Mouse (Mus musculus) kidney, embryonic 14.5 days (tissue): ENCODE results near the gene Gm20517. TPM values are rescaled to one million over a fixed set of nuclear protein-coding genes. Genes with fewer than 3 reads are reported as not detected.
"Not testable (repeated sequence)": the region's sequence is repeated elsewhere in the genome, so short reads cannot be mapped to it uniquely, and the experiment has no call there.

Experiments used
- ATAC-seq: fragments of 200-750 bp; cut with Nextera tagmentation; 2 replicates; pipeline ENCODE4 v1.8.0; 2017; ENCODE audit warnings: moderate number of reproducible peaks, mild to moderate bottlenecking, moderate TSS enrichment, moderate library complexity; ENCODE audit not compliant: low FRiP score, low TSS enrichment
- H3K27ac ChIP-seq: fragments of 300-500 bp; sonication (generic); 2 replicates; pipeline ENCODE4 v1.5.1; 2014; ENCODE audit warnings: low read depth, mild to moderate bottlenecking, low read length, moderate library complexity, mixed read lengths
- H3K27me3 ChIP-seq: fragments of 300-500 bp; sonication (generic); 2 replicates; pipeline ENCODE4 v1.6.1; 2014; ENCODE audit warnings: mild to moderate bottlenecking, low read length; ENCODE audit not compliant: control insufficient read depth, insufficient read depth
- H3K36me3 ChIP-seq: fragments of 300-500 bp; sonication (generic); 2 replicates; pipeline ENCODE4 v1.6.1; 2014; ENCODE audit warnings: low read length, mixed read lengths; ENCODE audit not compliant: control insufficient read depth, insufficient read depth
- H3K4me1 ChIP-seq: fragments of 300-500 bp; sonication (generic); 2 replicates; pipeline ENCODE4 v1.6.1; 2014; ENCODE audit warnings: low read length, mixed read lengths; ENCODE audit not compliant: control insufficient read depth, insufficient read depth
- H3K4me2 ChIP-seq: fragments of 300-500 bp; sonication (generic); replicated peaks from 2 replicates; pipeline ENCODE4 v1.6.1; 2014; ENCODE audit warnings: low read depth, mild to moderate bottlenecking, low read length
- H3K4me3 ChIP-seq: fragments of 300-500 bp; sonication (generic); 2 replicates; pipeline ENCODE4 v1.5.1; 2014; ENCODE audit warnings: mild to moderate bottlenecking, low read length
- H3K9ac ChIP-seq: fragments of 300-500 bp; sonication (generic); 2 replicates; pipeline ENCODE4 v1.6.1; 2014; ENCODE audit warnings: low read depth, mild to moderate bottlenecking, low read length, moderate library complexity
- H3K9me3 ChIP-seq: fragments of 300-500 bp; sonication (generic); 2 replicates; pipeline ENCODE4 v1.6.1; 2016; ENCODE audit warnings: low read length; ENCODE audit not compliant: control insufficient read depth
- WGBS: fragments of 180-500 bp; shearing (Covaris S2); extraction: QIAGEN DNeasy Blood & Tissue Kit; methylation state at CpG from one replicate; pipeline ENCODE4 v1.1.7; 2014; 5-methylcytosine and 5-hydroxymethylcytosine counted together
- polyA plus RNA-seq: library from polyadenylated mRNA; unstranded; fragments of >200 nt; fragmentation: Nextera tagmentation; extraction: Ambion mirVana; gene quantifications from 2 replicates; pipeline ENCODE4 v1.2.1, GENCODE M21; 2014

The Gm20517 gene
- polyA plus RNA-seq, 1 experiment from 2014 or later, result 4.2 TPM

GRCm38 (mm10) chr17:47594969-47595247 lies 16.5 kb upstream of the Gm20517 start:
- peaks cover 37% of the 10 kb centered on the region for H3K36me3 ChIP-seq
- H3K9me3 ChIP-seq, result no peaks in the 10 kb centered on the region
- H3K27ac ChIP-seq, result peak overlapping the region; percentile 95
- peak overlapping the region; percentile 70 for H3K4me2 ChIP-seq
- peaks cover 34% of the 10 kb centered on the region for H3K4me1 ChIP-seq
- H3K27me3 ChIP-seq, result no peaks in the 10 kb centered on the region
- H3K4me3 ChIP-seq, result peak overlapping the region; percentile 81
- no peak for ATAC-seq
- WGBS, result 3% methylated on average over 7 of the region's 9 CpGs
- H3K9ac ChIP-seq, result peak overlapping the region; percentile 90

DNA sequence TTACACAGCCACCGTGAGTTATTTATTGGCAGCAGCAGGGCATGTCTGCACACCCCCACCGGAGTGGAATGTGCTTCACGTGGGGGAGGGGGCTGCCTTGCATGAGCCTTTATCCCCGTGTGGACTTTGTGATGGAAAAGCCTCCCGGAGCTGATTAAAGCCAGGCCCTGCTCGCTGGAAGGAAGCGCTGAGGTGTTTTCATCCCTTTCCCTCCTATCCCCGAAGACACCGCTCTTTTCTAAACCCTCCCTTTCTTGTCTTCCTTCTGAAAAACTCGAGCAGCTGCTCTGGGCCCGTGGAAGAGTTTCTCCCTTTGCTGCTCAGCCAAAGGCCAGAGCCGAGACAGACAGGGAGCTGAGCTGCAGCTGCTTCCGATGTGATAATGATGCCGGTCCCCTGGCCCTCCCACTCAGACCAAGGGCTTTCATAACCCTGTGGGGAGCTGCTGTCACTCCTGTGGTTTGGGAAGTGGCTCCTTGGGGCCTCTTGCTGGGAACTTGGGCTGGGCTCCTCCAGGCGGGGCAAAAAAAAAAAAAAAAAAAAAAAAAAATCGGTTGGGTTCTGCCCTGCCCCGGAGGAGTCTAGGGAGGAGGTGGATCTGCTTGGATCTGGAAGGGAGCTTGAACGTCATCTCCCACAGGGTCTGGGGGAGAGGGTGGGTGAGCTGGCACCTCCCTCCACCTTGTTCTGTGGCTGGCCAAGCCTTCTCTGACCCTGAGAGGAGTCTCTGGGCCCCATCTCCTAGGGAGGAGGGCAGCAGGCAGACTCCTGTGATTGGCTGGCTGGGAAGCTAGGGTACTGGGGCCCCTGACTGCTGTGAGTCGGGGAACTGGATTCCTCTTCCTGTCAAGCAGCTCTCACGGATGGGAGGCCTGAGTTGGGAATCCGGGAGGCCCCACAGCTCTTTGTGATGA lies 15.9 kb upstream of the Gm20517 start:
- H3K27ac ChIP-seq, result peak overlapping the region; percentile 95
- peak; percentile 76 for ATAC-seq
- no peaks in the 10 kb centered on the region for H3K9me3 ChIP-seq
- H3K36me3 ChIP-seq, result peaks cover 43% of the 10 kb centered on the region
- H3K27me3 ChIP-seq, result no peaks in the 10 kb centered on the region
- H3K4me2 ChIP-seq, result peak overlapping the region; percentile 70
- peak overlapping the region; percentile 90 for H3K9ac ChIP-seq
- under 1% methylated on average over 21 of the region's 21 CpGs for WGBS
- H3K4me3 ChIP-seq, result peak overlapping the region; percentile 81
- peaks cover 34% of the 10 kb centered on the region for H3K4me1 ChIP-seq

DNA sequence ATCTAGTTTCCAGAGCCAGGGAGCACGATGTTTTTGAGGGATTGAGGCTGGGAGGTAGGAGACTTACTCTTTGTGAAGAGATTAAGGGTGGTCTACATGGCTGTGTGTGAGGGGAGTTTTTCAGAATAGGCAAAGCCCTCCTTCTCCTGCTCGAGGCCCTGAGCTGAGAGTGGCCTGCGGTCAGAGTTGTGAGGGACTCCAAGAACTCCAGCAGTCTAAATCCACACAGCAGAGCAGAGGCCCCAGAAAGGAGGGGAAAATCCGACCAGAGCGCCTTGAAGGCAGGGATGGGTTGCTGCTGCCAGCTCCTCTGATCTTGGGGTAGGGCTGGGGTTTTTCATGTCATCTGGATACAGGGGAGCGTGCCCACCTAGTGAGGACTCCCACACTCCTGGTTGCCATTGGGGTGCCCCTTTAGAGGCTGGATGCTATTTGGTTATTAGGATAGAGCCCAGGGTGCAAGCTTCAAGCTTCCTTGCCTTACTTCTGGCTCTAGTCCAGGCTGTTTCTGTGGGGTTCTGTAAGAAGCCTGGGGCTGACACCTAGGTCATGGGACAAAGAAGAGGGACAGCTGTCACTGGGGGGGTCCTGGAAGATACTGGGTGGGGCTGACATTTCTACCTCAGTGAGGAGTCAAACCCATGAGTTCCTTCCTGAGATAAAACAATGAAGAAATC lies 15.1 kb upstream of the Gm20517 start:
- Histone ChIP-seq H3K4me2 (peak overlapping the region; percentile 70), H3K4me1 (peaks cover 34% of the 10 kb centered on the region), H3K9ac (peak overlapping the region; percentile 90), H3K36me3 (peaks cover 51% of the 10 kb centered on the region), H3K27me3 (no peaks in the 10 kb centered on the region), H3K27ac (peak overlapping the region; percentile 95), H3K4me3 (peak overlapping the region; percentile 81), H3K9me3 (no peaks in the 10 kb centered on the region)
- no peak for ATAC-seq
- 21% methylated on average over 6 of the region's 6 CpGs for WGBS

GRCm38 (mm10) chr17:47596839-47597164 lies 14.6 kb upstream of the Gm20517 start:
- peak overlapping the region; percentile 90 for H3K9ac ChIP-seq
- no peaks in the 10 kb centered on the region for H3K9me3 ChIP-seq
- H3K27ac ChIP-seq, result peak overlapping the region; percentile 95; the same call in 1 of the 2 replicates
- WGBS, result 65% methylated on average over 5 of the region's 5 CpGs
- H3K27me3 ChIP-seq, result no peaks in the 10 kb centered on the region
- H3K4me3 ChIP-seq, result peak overlapping the region; percentile 81
- H3K4me1 ChIP-seq, result peaks cover 34% of the 10 kb centered on the region
- H3K4me2 ChIP-seq, result peak overlapping the region; percentile 70
- no peak for ATAC-seq
- H3K36me3 ChIP-seq, result peaks cover 56% of the 10 kb centered on the region

DNA sequence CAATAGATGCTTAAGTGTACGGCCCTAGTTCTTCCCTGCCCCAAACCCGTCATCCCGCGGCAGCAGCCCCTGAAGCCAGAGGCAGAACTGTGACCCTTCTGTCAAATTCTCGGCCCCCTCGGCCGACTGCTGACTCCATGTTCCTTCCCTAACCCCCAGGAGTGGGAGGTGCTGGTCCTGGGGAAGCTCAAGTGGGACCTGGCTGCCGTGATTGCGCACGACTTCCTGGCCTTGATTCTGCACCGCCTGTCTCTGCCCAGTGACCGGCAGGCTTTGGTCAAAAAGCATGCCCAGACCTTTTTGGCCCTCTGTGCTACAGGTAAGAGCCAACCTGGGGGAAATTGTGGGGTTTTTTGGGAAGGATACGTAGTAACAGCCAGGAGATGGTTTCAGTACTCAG lies 14.1 kb upstream of the Gm20517 start:
- Histone ChIP-seq H3K27ac (peak overlapping the region; percentile 48; the same call in 1 of the 2 replicates), H3K36me3 (peaks cover 61% of the 10 kb centered on the region), H3K4me2 (peak overlapping the region; percentile 70), H3K4me1 (peaks cover 34% of the 10 kb centered on the region), H3K9ac (peak overlapping the region; percentile 90), H3K4me3 (peak overlapping the region; percentile 4; the same call in 1 of the 2 replicates), H3K9me3 (no peaks in the 10 kb centered on the region), H3K27me3 (no peaks in the 10 kb centered on the region)
- ATAC-seq, result no peak
- 62% methylated on average over 13 of the region's 13 CpGs for WGBS

- peaks cover 30% of the 10 kb centered on the region for H3K4me1 ChIP-seq
- H3K27ac ChIP-seq, result peak overlapping the region; percentile 48; the same call in 1 of the 2 replicates
- 28% methylated on average over 10 of the region's 10 CpGs for WGBS
- H3K36me3 ChIP-seq, result peaks cover 67% of the 10 kb centered on the region
- peak overlapping the region; percentile 90; the same call in 1 of the 2 replicates for H3K9ac ChIP-seq
- no peak overlapping the region for H3K4me2 ChIP-seq
- H3K4me3 ChIP-seq, result no peak overlapping the region
- H3K27me3 ChIP-seq, result no peaks in the 10 kb centered on the region
- H3K9me3 ChIP-seq, result no peaks in the 10 kb centered on the region
- ATAC-seq, result no peak
These were observed 13.4 kb upstream of the Gm20517 start for GRCm38 (mm10) chr17:47597838-47598579.

- not testable (repeated sequence) for H3K9me3 ChIP-seq, H3K9ac ChIP-seq, H3K4me2 ChIP-seq, H3K4me3 ChIP-seq, H3K27me3 ChIP-seq, ATAC-seq
- 75% methylated on average over 10 of the region's 10 CpGs for WGBS
- Histone ChIP-seq H3K27ac (peak overlapping the region; percentile 37; the same call in 1 of the 2 replicates), H3K36me3 (peaks cover 72% of the 10 kb centered on the region), H3K4me1 (peaks cover 29% of the 10 kb centered on the region)
These were observed 12.6 kb upstream of the Gm20517 start for GRCm38 (mm10) chr17:47598580-47599304.

DNA sequence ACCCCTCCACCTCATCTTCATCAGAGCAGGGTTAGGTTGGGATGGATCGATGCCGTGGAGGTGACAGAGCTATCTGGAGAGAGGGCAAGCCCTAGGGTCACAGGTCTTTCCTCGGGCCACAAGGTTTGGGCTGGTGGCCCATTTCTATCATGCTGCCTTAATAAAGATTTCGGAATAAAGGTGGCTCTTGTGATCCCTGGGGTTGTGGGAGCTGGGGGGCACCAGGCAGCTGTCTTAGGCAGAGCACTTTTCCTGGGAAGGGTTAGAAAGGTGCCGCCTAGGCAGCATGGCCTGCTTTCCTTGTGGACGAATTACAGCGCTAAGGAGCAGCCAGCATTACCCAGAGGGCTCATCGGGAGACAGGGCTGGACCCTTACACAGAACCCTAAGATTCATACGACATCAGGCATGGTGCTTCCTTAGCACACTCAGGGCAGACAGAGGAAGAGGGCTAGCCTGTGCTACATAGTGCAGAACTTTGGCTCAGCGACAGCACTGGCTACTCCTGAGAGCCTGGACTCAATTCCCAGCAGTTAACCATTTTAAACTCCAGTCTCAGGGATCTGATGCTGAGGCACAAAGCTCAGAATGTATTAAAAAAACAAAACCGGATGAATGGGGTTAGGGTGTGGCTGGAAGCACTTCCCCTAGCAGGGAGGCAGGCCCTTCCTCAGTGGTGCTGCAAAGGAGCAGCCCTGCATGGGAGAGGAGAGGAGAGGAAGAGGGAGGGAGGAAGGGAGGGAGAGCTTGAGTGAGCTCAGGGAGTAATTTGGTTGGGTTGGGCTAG lies 11.7 kb upstream of the Gm20517 start:
- ATAC-seq, result no peak
- peak overlapping the region; percentile 37 for H3K27ac ChIP-seq

More for the DNA sequence above, 11.7 kb upstream of the Gm20517 start:
- WGBS, result 74% methylated on average over 11 of the region's 11 CpGs
- H3K9ac ChIP-seq, result no peak overlapping the region
- no peak overlapping the region for H3K4me2 ChIP-seq
- H3K9me3 ChIP-seq, result no peaks in the 10 kb centered on the region
- H3K36me3 ChIP-seq, result peaks cover 81% of the 10 kb centered on the region
- H3K4me1 ChIP-seq, result peaks cover 29% of the 10 kb centered on the region
- H3K4me3 ChIP-seq, result no peak overlapping the region
- no peaks in the 10 kb centered on the region for H3K27me3 ChIP-seq
